Mouse (Mus musculus) common myeloid progenitor, adult 5-6 weeks (primary cell): ENCODE measurements around the gene Ppp1r12a. TPM values are rescaled to one million over a fixed set of nuclear protein-coding genes. Genes with fewer than 3 reads are reported as not detected.
A peak's percentile ranks its signal among the peaks of the same experiment; 100 is the strongest.

Experiments
- ATAC-seq: replicated peaks from 2 replicates; pipeline ENCODE4 v1.8.0; 2016; ENCODE audit warnings: low read depth, mild to moderate bottlenecking, moderate TSS enrichment, inconsistent platforms; ENCODE audit not compliant: poor library complexity, severe bottlenecking
- total RNA-seq: library from RNA; stranded (forward); fragments of 200-1000, 187-1606 nt; gene quantifications from 2 replicates; pipeline ENCODE4 v1.2.3, GENCODE M21; 2017

Ppp1r12a gene
- total RNA-seq, 1 experiment from 2014 or later: 172 TPM

DNA sequence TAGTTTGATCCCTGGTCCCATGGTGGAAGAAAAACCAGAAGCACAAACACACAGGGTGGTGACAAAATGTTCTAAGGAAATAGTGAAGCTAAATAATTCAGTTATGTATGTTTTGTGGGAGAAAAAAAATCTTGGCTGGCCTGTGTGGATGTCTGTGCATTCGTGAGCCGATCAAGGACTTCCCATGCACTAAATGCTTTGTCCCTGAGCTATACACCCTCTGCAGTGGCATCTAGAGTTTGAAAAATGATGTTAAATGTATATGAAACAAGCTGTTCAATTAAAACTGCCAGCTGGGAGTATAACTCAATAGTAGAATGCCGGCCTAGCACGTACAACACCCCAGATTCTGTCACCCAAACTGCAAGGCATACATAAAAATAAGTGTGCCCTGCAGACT is 121.8 kb downstream of the Ppp1r12a start:
- no peak for ATAC-seq

DNA sequence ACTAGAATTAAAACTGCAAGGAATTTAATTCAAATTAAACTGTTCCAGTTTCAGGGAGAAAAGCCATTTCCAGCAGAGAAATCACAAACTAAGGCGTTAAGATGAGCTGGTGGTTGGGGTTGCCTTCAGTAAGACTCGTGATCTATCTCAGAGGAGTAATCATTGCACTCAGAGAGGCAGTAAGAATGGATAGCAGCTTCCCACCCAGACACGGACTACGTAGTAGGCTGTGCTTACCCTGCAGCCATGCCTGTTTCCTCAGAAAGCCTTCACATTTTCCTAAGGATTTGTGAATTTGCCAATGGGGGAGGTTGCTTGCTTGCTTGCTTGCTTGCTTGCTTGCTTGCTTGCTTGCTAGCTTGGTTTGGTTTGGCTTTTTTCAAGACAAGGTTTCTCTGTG is 122.5 kb downstream of the Ppp1r12a start:
- no peak for ATAC-seq

DNA sequence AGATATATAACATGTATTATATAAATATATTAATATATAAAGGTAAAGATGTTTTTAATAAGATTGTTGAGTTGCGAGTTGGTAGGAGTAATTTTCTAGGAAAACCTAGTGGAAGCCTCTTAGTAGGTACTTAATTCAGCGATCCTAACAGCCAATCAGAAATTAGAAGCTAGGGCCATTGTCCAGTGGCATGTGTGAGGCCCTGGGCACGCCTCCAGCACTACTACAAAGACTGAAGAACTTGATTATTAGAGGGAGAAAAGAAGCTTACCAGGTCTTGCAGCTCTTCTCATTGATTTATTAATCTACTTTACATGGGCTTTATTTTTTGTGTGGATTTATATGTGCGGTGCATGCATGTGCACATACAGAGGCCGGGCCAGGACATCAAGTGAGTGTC is 123.0 kb downstream of the Ppp1r12a start:
- ATAC-seq: no peak

DNA sequence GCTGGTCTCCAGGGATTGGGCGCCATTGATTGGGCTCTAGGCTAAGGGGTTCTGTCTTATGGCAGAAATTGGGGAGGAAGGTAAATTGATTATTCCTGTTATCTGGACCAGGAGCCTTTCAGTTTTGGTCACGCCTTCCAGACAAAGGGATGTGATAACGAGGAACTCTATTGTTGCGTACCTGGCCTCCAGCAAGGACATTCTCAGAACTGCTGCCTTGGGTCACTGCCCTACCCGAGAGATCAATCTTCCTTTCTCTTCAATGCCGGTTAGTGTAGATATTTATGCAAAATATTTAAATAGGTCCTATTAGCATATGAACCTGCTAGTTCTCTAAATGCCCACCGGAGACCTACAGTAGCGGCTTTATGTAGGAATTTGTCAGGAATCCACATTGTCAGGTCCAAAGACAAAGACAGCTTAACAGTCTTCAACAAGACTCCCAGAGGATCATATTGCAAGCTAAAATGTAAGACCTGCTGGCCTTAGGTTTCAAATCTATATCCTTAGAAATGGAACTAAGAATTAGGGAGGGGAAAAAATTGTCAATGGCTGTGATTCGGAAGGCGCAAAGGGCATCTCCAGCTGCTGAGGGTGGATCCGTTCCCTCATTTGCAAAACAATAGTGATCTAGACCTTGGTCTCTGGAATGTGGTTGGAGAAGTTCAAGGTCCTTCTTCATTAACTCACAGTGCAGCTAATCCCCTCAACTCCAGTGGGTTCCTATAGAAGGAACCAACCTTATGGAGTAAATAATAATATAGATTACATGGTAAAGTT is 124.9 kb downstream of the Ppp1r12a start:
- no peak for ATAC-seq

DNA sequence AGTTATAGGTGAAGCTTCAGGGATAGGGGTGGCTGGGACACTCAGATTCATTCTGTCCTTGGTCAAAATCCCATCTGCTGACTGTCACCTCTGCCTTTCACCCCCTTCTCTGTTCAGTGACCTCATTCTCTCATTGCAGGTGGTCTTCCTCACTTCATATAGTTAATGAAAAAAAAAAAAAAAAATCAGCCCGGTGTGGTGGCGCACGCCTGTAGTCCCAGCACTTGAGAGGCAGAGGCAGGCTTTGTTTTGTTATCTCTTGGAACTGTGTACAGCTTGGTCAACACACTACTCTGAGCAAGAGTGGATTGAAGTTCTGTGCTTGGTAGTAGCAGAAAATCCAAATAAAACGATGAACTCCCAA is 125.4 kb downstream of the Ppp1r12a start:
- no peak for ATAC-seq

DNA sequence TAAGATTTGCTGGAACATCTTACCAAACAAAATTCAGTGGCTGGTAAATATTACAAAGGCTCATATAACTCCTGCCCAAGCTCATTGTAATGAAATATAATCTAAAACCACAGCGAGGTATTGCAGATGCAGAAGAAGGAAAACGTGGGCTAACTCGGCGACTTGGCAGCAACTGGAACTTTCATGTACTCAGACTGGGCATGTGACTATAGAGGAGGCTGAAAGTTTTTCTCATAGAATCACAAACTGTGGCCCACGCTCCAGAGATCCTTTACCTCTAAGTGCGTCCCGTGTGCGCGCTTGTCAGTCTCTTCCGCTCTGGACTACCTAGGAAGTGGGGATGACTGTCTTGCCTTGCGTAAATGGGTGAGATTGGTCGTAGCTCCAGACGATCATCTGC is 128.1 kb downstream of the Ppp1r12a start:
- ATAC-seq: no peak

DNA sequence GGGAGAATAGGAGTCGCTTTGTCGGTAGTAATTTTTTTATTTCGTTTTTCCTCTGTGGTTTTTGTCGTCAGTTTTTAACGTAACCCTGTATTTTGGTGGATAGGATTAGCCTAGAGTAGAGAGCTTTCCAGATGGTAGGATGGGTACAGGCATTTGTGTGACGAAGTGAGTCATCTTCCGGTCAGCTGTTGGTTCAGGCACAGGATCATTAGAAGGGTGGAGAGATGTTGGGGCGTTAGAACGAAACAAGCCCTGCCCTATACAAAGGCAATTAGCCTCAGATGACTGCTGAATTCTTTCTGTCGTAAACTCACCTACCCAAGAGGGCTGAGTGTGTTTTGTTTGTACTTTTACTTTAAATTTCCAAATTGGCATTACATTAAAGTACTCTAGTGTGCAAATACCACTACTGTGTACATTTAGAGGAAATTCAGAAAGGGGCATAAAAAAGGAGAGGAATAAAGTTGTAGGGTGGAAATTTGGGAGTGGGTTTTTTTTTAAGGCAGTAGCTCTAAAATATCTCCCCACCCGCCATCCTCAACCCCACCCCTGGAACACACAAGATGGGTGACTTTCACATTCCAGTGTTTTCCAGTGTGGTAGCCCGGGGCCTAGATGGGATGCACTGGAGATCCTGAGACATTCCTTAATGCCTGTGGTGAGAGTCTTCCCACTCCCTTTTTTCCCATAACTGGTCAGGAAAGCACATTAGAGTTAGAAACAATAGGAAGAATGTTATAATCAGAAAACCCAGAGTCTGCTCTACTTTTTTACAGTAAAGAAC is 129.9 kb downstream of the Ppp1r12a start:
- no peak for ATAC-seq

DNA sequence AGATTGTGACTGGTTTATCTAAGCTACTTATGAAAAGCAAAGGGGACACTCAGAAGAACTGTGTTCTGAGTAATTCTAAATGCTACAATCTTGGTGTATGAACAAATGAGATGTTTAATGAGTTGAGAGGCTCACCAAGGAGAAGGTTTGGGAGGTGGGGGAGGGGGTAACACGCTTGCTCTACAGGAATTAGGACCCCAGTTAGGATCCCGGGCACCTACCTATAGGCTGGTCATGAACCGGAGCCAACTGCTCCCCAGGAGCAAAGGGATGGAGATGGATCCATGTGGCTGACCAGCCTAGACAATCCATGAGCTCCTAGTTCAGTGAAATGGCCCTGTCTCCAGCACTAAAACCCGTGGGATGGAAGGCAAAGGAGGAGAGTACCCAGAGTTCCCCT is 130.7 kb downstream of the Ppp1r12a start:
- ATAC-seq: no peak

DNA sequence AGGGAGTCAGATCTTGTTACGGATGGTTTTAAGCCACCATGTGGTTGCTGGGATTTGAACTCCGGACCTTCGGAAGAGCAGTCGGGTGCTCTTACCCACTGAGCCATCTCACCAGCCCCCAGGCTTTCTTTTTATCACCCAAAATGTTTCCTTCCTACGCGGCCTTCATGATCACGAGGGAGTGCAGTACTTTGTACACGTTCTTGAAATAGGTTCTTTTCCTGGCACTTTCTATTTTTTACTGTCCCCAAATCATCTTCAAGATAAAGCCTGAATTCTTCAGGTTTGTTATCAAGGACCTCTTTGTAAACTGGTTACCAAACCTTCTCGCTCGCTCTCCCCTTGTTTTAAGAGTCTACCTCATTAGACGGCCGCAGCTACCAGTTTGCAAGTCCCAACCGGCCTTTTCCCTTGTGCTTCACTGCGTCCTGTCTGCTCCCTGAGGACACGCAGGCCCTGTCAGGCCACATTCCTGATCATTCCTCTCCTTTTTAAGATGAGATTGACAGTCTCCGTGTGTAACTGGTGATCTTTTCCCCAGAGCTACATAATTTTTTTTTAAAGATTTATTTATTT is 131.7 kb downstream of the Ppp1r12a start:
- ATAC-seq: no peak

DNA sequence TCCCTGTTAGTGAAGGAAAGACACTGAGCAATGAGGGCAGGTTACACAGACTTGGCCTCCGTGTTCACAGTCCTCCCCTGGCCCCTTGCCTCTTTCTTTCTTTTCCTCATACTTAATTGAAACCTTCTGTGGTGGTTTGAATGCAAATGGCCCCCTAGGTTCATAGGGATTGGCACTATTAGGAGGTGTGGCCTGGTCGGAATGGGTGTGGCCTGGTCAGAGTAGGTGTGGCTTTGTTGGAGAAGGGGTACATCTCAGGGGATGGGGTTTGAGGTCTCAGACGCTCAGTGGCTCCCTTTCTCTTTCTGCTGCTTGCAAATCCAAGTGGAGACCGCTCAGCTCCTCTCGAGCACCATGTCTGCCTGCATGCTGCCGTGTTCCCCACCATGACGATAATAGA is 132.8 kb downstream of the Ppp1r12a start:
- ATAC-seq: no peak

DNA sequence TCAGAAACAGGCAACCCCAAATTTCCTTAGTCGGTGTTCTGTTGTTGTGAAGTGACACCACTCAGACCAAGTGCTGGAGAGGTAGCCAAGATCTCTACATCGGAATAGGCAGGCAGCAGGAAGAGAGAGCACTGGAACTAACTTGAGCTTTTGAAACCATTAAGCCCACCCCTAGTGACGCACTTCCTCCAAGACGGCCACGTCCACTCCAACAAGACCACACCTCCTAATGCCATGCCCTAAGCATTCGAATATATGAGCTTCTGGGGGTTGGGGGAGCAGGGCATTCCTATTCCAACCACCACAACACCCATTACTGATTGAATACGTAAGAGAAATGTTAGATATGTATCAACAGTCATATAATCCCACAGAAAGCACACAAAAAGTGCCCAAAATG is 134.5 kb downstream of the Ppp1r12a start:
- no peak for ATAC-seq

DNA sequence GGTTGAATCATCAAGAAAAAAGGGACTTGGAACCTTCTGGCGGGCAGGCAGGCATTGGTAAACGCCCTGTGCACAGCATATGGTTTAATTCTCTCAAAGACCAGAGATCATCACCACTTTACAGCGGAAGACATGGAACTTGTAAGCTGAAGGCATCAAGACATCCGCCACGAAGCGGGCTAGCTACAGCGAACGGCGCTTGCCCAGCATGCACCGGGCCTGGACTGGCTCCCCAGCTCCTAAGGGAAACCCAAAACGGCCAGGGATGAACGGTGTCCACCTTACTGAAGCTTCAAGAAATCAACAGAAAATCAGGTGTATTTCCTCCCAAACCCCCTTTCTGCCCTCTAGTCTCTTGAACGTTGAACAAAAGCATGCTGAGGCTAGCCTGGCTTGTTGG is 136.3 kb downstream of the Ppp1r12a start:
- no peak for ATAC-seq

DNA sequence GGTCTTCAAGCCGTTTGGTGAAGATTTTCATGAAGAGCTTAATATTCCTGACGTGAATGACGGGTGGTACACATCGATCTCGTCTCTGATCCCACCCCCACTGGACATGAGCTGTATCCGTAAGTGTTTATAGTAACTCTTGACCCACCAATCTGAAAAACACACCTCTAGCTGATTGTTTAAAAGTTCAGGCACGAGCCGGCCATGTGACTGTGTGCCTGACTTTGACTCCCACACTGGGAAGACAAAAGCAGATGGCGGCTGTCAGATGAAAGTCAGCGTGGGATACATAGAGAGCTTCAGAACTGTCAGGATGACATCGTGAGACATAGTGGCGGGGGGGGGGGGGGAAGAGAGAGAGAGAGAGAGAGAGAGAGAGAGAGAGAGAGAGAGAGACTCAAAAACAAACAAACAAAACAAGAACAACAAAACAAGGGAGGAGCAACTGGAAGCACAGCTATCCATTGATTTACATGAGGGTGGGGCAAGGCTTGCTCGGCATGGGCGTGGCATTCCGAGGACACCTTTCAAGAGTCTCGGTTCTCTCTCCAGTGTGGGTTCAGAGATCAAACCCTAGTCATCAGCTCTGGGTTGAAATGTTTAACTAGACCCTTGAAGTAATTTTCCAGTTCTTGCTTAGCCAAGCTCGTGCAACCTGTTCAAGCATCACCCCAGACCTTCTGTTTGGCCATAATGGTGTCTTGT is 137.0 kb downstream of the Ppp1r12a start:
- ATAC-seq: no peak

DNA sequence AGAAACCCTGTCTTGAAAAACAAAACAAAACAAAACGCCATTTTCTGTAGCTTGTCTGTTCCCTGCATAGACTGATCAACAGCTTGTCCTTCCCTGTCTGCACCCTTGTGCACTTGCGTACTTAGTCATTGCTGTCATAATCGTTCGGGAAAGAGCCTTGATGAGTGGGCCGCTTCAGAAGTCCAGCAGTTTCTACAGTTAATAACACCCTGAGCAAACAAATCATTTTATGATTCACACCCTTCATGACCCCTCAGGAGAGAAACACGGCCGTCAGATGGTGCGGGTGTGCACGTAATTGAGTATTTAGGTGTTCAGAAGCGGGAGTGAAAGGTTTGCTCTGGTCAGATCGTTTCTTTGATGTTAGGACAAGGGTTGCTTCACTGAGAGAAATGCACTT is 137.8 kb downstream of the Ppp1r12a start:
- ATAC-seq: no peak

DNA sequence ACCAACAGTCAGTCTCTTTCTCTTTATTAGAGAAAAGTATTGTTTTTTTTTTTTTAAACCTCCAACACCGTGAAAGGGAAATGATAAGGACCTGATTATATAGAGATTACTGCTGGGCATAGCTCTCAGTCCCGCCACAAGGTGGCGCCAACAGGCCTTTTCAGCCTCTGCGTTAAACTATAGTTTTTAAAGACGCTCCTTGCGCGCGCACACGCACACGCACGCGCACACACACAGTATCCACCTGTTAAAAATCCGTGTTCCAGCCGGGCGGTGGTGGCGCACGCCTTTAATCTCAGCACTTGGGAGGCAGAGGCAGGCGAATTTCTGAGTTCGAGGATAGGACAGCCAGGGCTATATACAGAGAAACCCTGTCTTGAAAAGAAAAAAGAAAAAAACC is 138.8 kb downstream of the Ppp1r12a start:
- peak; percentile 98 for ATAC-seq

DNA sequence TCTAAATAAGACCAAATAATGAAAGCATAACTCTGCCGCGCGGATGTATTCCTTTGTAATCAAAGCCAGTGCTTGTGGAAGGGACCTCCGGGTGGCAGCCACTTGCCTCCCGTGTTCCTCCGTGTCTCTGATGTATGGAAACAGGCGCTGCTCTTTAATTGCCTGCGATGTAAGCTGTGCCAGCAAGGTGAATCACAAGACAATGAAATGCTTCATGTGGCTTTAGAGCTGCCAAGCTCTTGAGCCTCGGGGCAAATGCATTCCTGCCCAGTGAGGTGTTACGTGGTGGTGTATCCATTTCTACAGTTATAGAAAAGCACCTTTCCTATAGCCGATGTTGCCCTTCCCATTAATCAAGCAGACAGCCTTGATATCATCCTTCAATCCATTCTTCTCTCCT is 145.8 kb downstream of the Ppp1r12a start:
- ATAC-seq: no peak

DNA sequence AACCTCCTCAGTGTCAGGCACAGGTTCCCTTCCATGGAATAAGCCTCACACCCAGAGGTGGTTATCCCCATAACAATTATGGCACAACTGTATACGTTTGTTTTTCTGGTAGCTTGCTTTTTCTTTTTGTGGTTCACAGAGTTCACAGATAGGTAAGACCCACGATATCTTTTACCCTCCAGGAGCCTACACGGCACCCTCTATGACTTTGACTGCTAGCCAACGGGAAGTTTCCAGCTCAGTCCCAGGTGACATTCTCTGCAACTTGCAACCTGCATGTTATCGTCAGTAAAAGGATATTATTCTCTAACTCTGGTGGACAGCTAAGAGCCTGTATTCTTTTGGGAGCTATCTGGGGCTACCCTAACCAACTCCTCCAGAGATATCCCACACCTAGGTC is 148.2 kb downstream of the Ppp1r12a start:
- ATAC-seq: no peak

DNA sequence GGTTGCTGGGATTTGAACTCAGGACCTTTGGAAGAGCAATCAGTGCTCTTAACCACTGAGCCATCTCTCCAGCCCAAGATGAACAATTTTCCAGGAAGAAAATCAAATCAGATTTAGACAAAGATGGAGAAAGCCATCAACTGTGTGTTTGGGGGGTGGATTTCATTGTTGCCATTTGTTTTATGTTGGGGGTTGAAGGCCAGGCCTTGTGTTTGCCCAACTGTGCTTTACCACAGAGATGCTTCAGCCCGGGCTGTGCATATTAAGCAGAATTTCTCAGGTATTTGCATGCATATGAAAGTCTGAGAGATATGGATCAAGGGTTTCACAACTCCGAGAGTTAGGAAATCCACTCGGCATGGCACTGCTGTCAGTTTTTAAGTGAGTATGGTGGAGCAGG is 149.4 kb downstream of the Ppp1r12a start:
- ATAC-seq: no peak

DNA sequence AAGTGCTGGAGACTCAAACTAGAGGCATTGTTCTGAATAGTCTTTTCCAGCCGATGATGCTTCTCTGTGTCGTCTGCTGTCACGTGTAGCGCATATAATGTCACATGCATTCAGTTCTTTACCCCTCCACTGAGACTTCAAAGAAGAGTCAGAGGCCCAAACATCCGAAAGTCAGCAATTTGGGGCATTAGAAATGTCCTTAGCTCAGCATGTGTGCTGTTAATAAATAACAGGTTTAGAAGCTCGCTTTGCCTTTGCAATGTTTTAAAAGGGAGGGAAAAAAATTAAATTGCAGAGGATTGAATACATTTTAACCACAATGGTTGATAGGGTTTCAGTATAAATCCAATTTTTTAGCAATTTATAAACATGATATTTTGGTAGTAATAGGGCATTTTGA is 151.9 kb downstream of the Ppp1r12a start:
- ATAC-seq: no peak

DNA sequence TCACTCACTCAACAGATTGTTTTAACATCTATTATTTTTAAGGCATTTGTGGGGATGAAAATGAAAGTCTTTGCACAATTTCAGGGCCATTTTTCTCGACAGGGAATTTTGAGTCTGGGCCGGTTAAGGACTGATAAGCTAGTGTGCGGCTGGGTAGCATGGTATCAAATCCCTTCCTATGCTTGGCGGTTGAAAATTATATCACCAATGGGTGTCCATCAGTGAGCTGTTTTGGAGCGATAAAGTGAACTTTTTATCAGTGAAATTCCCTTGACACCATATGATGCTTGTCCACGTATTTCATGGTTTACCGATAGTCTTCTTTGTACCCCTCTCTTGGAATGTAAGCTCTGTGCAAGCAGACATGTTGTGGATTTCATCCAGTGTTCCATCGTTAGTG is 152.4 kb downstream of the Ppp1r12a start:
- ATAC-seq: no peak

DNA sequence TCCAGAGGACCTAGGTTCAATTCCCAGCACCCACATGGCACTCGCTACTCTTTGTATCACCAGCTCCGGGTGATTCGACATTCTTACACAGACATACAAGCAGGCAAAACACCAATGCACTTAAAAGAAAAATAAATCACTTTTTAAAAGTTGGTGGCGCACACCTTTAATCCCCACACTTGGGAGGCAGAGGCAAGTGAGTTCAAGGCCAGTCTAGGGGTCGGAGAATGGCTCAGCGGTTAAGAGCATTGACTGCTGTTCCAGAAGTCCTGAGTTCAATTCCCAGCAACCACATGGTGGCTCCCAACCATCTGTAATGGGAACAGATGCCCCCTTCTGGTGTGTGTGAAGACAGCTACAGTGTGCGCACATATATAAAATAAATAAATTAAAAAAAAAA is 153.2 kb downstream of the Ppp1r12a start:
- no peak for ATAC-seq
